Mouse (Mus musculus) heart, postnatal 0 days (tissue): ENCODE measurements at regions not wholly inside any gene's neighbourhood (a gene's known extent, or its start where the extent isn't known, plus 50 kb on each side); places are given as distances from the start of the nearest gene placed in this dataset.

Source experiments
- ATAC-seq: fragments of 200-750 bp; cut with Nextera tagmentation; 2 replicates; pipeline ENCODE4 v1.8.0; 2017; ENCODE audit warnings: low read depth, moderate number of reproducible peaks, moderate library complexity; ENCODE audit not compliant: insufficient read depth
- DNase-seq: peaks from one replicate; pipeline ENCODE4 v3.0.0-alpha.2; 2016; ENCODE audit warnings: low spot score
- H3K27ac ChIP-seq: fragments of 300-500 bp; sonication (generic); 2 replicates; pipeline ENCODE4 v1.5.1; 2014; ENCODE audit warnings: low read depth, mild to moderate bottlenecking
- H3K27me3 ChIP-seq: fragments of 300-500 bp; sonication (generic); 2 replicates; pipeline ENCODE4 v1.6.1; 2014; ENCODE audit warnings: low read length, mixed read lengths; ENCODE audit not compliant: control insufficient read depth, insufficient read depth
- H3K36me3 ChIP-seq: fragments of 300-500 bp; sonication (generic); replicated peaks from 2 replicates; pipeline ENCODE4 v1.6.1; 2014; ENCODE audit warnings: low read length, mixed read lengths; ENCODE audit not compliant: control insufficient read depth, insufficient read depth
- H3K4me1 ChIP-seq: fragments of 300-500 bp; sonication (generic); 2 replicates; pipeline ENCODE4 v1.6.1; 2014; ENCODE audit warnings: antibody characterized with exemption; ENCODE audit not compliant: control insufficient read depth, insufficient read depth
- H3K4me2 ChIP-seq: fragments of 300-500 bp; sonication (generic); 2 replicates; pipeline ENCODE4 v1.6.1; 2014; ENCODE audit warnings: low read depth, mild to moderate bottlenecking, low read length, moderate library complexity
- H3K4me3 ChIP-seq: fragments of 300-500 bp; sonication (generic); 2 replicates; pipeline ENCODE4 v1.5.1; 2014; ENCODE audit warnings: low read depth, low read length
- H3K9ac ChIP-seq: fragments of 300-500 bp; sonication (generic); replicated peaks from 2 replicates; pipeline ENCODE4 v1.6.1; 2014; ENCODE audit warnings: low read depth, low read length, mixed read lengths
- H3K9me3 ChIP-seq: fragments of 300-500 bp; sonication (generic); replicated peaks from 2 replicates; pipeline ENCODE4 v1.6.1; 2016; ENCODE audit warnings: low read length; ENCODE audit not compliant: control insufficient read depth
- CTCF ChIP-seq: IDR thresholded peaks from 2 replicates; pipeline ENCODE4 v1.5.1; 2016; ENCODE audit warnings: antibody characterized with exemption, control low read depth, low read depth
- EP300 ChIP-seq: IDR thresholded peaks from 2 replicates; pipeline ENCODE4 v1.6.1; 2016; ENCODE audit warnings: antibody characterized with exemption, low read depth
- WGBS: fragments of 180-500 bp; shearing (Covaris S2); extraction: QIAGEN DNeasy Blood & Tissue Kit; methylation state at CpG from one replicate; pipeline ENCODE4 v1.1.7; 2014; 5-methylcytosine and 5-hydroxymethylcytosine counted together

DNA sequence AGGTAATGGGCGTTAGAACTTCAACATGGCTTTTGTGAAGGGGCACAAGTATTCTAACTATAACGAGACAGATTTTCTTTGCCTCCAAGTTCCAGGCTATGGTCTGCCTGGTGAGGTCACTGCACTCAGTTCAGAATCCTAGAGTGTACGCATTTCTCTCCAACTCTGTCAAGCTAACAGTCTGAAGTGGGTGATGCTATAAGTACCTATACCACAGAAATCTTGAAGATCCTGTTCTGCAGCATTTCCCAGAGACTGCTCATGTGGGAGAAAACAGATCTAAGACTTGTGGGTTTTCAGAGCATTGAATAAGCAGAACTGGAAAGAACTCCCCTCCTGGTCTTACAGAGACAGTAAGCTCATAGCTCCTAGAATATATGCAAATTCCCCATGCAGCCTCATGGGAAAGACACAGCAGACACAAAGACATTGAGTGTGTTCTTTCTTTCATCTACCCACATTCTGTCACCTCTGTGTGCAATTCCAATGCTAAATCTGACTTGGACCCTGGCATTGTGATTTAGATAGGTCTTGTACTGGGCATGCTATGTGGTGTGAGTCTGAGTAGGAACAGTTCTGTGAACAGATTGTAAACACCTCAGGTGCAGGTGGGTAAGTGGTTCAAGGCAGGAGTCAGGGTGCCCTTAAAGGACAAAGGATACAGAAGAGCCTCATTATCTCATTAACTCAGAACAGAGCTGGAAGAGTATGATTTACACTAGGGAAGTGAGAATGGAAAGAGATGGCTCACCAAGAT, 245.1 kb upstream of the Cpeb2 start:
- TF ChIP-seq EP300, result no peak
- TF ChIP-seq CTCF, result no peak
- no peaks in the 10 kb centered on the region for H3K4me1 ChIP-seq
- DNase-seq (no peak), ATAC-seq (no peak)
- no peak overlapping the region for H3K4me2 ChIP-seq
- no peaks in the 10 kb centered on the region for H3K27me3 ChIP-seq
- no peaks in the 10 kb centered on the region for H3K9me3 ChIP-seq
- H3K9ac ChIP-seq, result no peak overlapping the region
- no peak overlapping the region for H3K27ac ChIP-seq
- WGBS, result 82% methylated on average over 3 of the region's 3 CpGs
- H3K36me3 ChIP-seq, result no peaks in the 10 kb centered on the region
- H3K4me3 ChIP-seq, result no peak overlapping the region

DNA sequence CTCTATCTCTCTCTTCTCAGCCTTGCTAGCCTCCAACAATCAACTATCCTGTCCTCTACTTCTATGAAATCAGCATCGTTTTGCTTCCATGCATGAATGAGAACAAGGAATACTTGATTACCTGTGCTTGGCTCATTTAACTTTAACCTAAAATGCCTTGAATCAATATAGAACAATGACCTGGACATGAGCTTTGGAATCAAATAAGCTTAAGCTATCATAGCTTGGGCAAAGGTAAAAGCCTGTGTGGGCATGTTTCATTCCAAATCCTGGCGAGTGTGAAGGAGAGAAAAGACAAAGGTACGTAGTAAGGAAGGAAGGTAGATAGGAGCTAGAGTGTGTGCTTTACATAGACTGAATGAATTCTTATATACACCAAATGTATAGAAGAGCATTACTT, 243.7 kb upstream of the Cpeb2 start:
- TF ChIP-seq CTCF (no peak), EP300 (no peak)
- DNase-seq (no peak), ATAC-seq (no peak)
- H3K4me1 ChIP-seq, result no peaks in the 10 kb centered on the region
- H3K9me3 ChIP-seq, result no peaks in the 10 kb centered on the region
- H3K4me3 ChIP-seq, result no peak overlapping the region
- H3K9ac ChIP-seq, result no peak overlapping the region
- no peak overlapping the region for H3K27ac ChIP-seq
- WGBS, result 84% methylated on average over 3 of the region's 3 CpGs
- no peak overlapping the region for H3K4me2 ChIP-seq
- no peaks in the 10 kb centered on the region for H3K27me3 ChIP-seq
- H3K36me3 ChIP-seq, result no peaks in the 10 kb centered on the region

DNA sequence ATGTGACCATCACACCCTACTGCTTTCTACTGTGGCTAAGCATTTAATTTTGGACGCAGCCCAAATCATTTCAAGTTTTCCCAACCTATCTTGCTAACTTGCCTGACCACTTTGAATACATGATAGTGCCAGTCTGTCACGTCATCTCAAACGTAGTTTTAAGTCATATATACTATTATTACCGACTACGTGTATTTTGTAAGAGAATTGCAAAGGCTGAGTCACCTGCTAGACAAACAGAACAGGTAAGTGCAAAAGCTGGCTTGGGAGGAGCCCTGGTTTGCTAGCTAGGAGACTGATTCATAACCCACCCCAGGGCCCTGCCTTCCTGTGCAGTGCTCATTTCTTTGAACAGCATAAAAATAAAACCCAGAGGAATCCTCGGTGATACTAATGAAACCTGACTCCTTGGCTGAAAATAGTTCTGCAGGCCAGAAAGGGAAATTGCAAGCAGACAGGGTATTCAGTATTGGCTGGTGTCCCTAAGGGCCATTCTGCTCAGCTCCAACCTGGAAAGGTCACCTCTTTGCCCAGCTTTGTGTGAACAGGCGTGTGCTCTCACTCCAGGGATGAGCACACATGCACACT, 208.9 kb upstream of the Cpeb2 start:
- Histone ChIP-seq H3K9ac (no peak overlapping the region), H3K4me1 (peaks cover 18% of the 10 kb centered on the region), H3K4me3 (no peak overlapping the region), H3K4me2 (no peak overlapping the region), H3K36me3 (no peaks in the 10 kb centered on the region), H3K27me3 (no peaks in the 10 kb centered on the region), H3K27ac (no peak overlapping the region), H3K9me3 (no peaks in the 10 kb centered on the region)
- ATAC-seq, result peak; percentile 41; the same call in 1 of the 2 replicates
- TF ChIP-seq EP300 (no peak), CTCF (no peak)
- DNase-seq, result no peak
- WGBS, result 53% methylated on average over 7 of the region's 7 CpGs

DNA sequence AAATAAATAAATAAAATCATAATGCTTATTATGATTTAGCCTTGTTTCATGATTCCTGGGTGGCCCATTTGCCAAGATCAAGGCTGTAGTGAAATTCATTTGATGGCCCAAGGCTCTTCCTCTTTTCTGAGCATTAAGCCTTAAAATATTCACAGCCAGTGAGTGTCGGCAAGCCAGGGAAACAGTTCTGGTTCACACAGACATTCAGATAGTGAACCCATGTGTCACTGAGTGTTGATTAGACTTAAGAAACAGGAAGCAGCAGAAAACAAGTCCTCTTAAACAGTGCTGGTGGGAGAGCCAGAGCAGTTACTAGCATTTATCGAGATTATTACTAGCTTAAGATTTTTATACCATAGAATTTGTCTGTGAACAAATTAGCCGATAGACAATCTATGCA, 201.7 kb upstream of the Cpeb2 start:
- Histone ChIP-seq H3K4me1 (peaks cover 7% of the 10 kb centered on the region; the same call in 1 of the 2 replicates), H3K9me3 (no peaks in the 10 kb centered on the region), H3K4me3 (no peak overlapping the region), H3K27ac (no peak overlapping the region), H3K9ac (no peak overlapping the region), H3K27me3 (no peaks in the 10 kb centered on the region), H3K36me3 (no peaks in the 10 kb centered on the region), H3K4me2 (no peak overlapping the region)
- TF ChIP-seq CTCF (no peak), EP300 (no peak)
- ATAC-seq (no peak), DNase-seq (no peak)
- 47% methylated on average over 3 of the region's 3 CpGs for WGBS

DNA sequence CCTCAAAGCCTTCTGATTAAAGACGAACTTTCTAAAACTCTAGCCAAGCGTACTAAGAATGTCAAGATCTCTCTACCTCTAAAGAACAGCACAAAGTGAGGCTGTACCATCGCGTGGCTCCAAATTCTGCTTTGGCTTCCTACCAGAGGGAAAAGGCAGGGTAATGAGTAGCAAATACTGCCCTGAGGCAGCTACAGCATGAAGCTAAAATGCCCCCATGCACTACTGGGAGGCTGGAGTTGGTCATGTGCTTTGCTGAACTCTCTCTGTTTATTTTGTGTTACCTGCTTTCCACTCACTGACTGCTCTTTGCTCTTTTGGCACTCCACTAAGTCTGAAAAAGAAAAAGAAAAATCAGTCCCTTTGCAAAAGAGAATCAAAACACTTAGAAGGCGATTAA, 201.1 kb upstream of the Cpeb2 start:
- Histone ChIP-seq H3K36me3 (no peaks in the 10 kb centered on the region), H3K4me3 (no peak overlapping the region), H3K27me3 (no peaks in the 10 kb centered on the region), H3K27ac (no peak overlapping the region), H3K4me2 (no peak overlapping the region), H3K9ac (no peak overlapping the region), H3K4me1 (peaks cover 3% of the 10 kb centered on the region; the same call in 1 of the 2 replicates), H3K9me3 (no peaks in the 10 kb centered on the region)
- TF ChIP-seq CTCF (no peak), EP300 (no peak)
- 86% methylated on average over 5 of the region's 5 CpGs for WGBS
- ATAC-seq (no peak), DNase-seq (no peak)

DNA sequence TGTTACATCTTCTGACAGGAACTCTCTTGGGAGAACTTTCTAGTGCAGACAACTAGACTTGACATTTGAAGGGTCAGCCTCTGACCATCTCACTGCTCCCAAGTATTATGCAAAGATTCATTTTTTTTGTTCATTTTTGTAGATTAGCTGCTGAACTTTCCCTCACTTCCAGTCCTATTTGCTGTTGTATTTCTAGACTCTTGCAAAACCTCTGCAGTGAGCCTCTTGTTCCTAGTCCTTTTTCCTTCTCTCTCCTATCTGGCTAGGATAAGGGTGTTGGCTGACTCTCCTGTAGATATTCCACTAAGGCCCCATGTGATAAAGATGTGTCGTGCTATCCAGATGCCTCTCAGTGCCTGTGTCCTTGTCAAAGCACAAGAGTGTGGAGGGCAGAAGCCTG, 198.5 kb upstream of the Cpeb2 start:
- Histone ChIP-seq H3K4me2 (no peak overlapping the region), H3K4me3 (no peak overlapping the region), H3K9ac (no peak overlapping the region), H3K27me3 (no peaks in the 10 kb centered on the region), H3K27ac (no peak overlapping the region), H3K9me3 (no peaks in the 10 kb centered on the region), H3K36me3 (no peaks in the 10 kb centered on the region), H3K4me1 (peaks cover 3% of the 10 kb centered on the region; the same call in 1 of the 2 replicates)
- no peak for DNase-seq
- ATAC-seq, result no peak
- 5% methylated on average over 1 of the region's 1 CpGs for WGBS
- TF ChIP-seq EP300 (no peak), CTCF (no peak)
